8 mouse cellular contexts compared by ENCODE assay signal in genomic region chr13:89334494-89334893, GRCm38 (mm10).
DNase-seq lines count a peak whose midpoint lies in the region; ATAC-seq and TF ChIP-seq lines count a peak whose summit lies in the region.

No protein-coding gene starts in this region.

- 43% methylated on average over 1 of the region's 1 CpGs for WGBS in hindbrain, postnatal 0 days

- no peak overlapping the region for H3K4me3 ChIP-seq in hindbrain, postnatal 0 days (ENCODE audit: low read length)

- no peak overlapping the region for H3K27ac ChIP-seq in hindbrain, postnatal 0 days

- H3K4me1 ChIP-seq in hindbrain, postnatal 0 days (ENCODE audit: insufficient read depth, low read length) = peaks cover 2% of the 10 kb centered on the region; the same call in 1 of the 2 replicates

- H3K36me3 ChIP-seq in hindbrain, postnatal 0 days (ENCODE audit: insufficient read depth, low read length) = no peaks in the 10 kb centered on the region

- peak; percentile 54 for TF ChIP-seq CTCF in hindbrain, postnatal 0 days (IDR thresholded peaks at IDR 0.05; ENCODE audit: low read depth)

- ATAC-seq in cerebellum, adult (ENCODE audit: insufficient number of reproducible peaks, low FRiP score, low TSS enrichment) = no peak
- ATAC-seq in hindbrain, postnatal 0 days = no peak

- H3K27me3 ChIP-seq in hindbrain, postnatal 0 days (ENCODE audit: insufficient read depth, low read length) = no peaks in the 10 kb centered on the region

- no peak overlapping the region for H3K9ac ChIP-seq in hindbrain, postnatal 0 days (replicated peaks; ENCODE audit: low read length)

- H3K9me3 ChIP-seq in hindbrain, postnatal 0 days (ENCODE audit: low read length) = no peaks in the 10 kb centered on the region

- peak; percentile 55 to 57 for DNase-seq in cerebellum, postnatal 10 days
- peak; percentile 5 for DNase-seq in thymus, postnatal 0 days (ENCODE audit: low spot score)
- DNase-seq in thymus, postnatal 10 days (ENCODE audit: low spot score in 2 of 2) = no peak
- peak; percentile 45 for DNase-seq in hindbrain, postnatal 0 days (ENCODE audit: low spot score)
- no peak for DNase-seq in gastrocnemius, postnatal 25 days
- DNase-seq in urinary bladder, postnatal 10 days (ENCODE audit: low spot score) = no peak
- DNase-seq in gastrocnemius, postnatal 10 days = no peak

- H3K4me2 ChIP-seq in hindbrain, postnatal 0 days (ENCODE audit: low read depth, low read length) = no peak overlapping the region

Comparison
In these comparisons a context has a peak if more than half of its experiments do, and no peak if none do; other contexts are left out.
1. DNase-seq: peak in cerebellum, postnatal 10 days (2 of 2), thymus, postnatal 0 days (single experiment) and hindbrain, postnatal 0 days (single experiment); none in thymus, postnatal 10 days (0 of 2), gastrocnemius, postnatal 25 days (single experiment), urinary bladder, postnatal 10 days (single experiment) and gastrocnemius, postnatal 10 days (single experiment).